Mouse (Mus musculus) fibroblast of lung, adult 2 months (primary cell): ENCODE results near the gene Sp2.

Source experiments
- DNase-seq: peaks from one replicate; pipeline ENCODE4 v3.0.0-alpha.2; 2011; ENCODE audit warnings: low read depth

Gene Sp2

GRCm38 (mm10) chr11:96969746-96970145 is 13.0 kb downstream of the Sp2 start:
- peak; percentile 96 for DNase-seq

- DNase-seq: no peak
These were observed 13.5 kb downstream of the Sp2 start for GRCm38 (mm10) chr11:96969280-96969722.

GRCm38 (mm10) chr11:96968476-96968875 is 14.3 kb downstream of the Sp2 start:
- DNase-seq: no peak

GRCm38 (mm10) chr11:96967544-96968269 is 15.1 kb downstream of the Sp2 start:
- DNase-seq: no peak

- no peak for DNase-seq
These were observed 15.7 kb downstream of the Sp2 start for GRCm38 (mm10) chr11:96966914-96967543.

GRCm38 (mm10) chr11:96966172-96966571 is 16.6 kb downstream of the Sp2 start:
- no peak for DNase-seq

- DNase-seq: no peak
These were observed 19.2 kb downstream of the Sp2 start for GRCm38 (mm10) chr11:96963580-96963979.

- no peak for DNase-seq
These were observed 25.5 kb downstream of the Sp2 start for GRCm38 (mm10) chr11:96957061-96957805.

GRCm38 (mm10) chr11:96956009-96956724 is 26.6 kb downstream of the Sp2 start:
- DNase-seq: no peak

GRCm38 (mm10) chr11:96955094-96955493 is 27.7 kb downstream of the Sp2 start:
- DNase-seq: no peak

GRCm38 (mm10) chr11:96952896-96953295 is 29.9 kb downstream of the Sp2 start:
- no peak for DNase-seq

GRCm38 (mm10) chr11:96952426-96952825 is 30.3 kb downstream of the Sp2 start:
- no peak for DNase-seq

- no peak for DNase-seq
These were observed 32.0 kb downstream of the Sp2 start for GRCm38 (mm10) chr11:96950767-96951166.

- DNase-seq: no peak
These were observed 34.9 kb downstream of the Sp2 start for GRCm38 (mm10) chr11:96947849-96948248.

- peak; percentile 41 for DNase-seq
These were observed 36.3 kb downstream of the Sp2 start for GRCm38 (mm10) chr11:96946498-96946897.

- DNase-seq: no peak
These were observed 37.7 kb downstream of the Sp2 start for GRCm38 (mm10) chr11:96944844-96945580.

GRCm38 (mm10) chr11:96943746-96944304 is 38.9 kb downstream of the Sp2 start, which contains the start of gene Pnpo:
TSS of gene Pnpo (minus strand) at chr11:96943986.
- DNase-seq: peak; percentile 90

- no peak for DNase-seq
These were observed 40.7 kb downstream of the Sp2 start for GRCm38 (mm10) chr11:96941989-96942590.

- DNase-seq: no peak
These were observed 41.9 kb downstream of the Sp2 start for GRCm38 (mm10) chr11:96940578-96941465.

- DNase-seq: no peak
These were observed 44.3 kb downstream of the Sp2 start for GRCm38 (mm10) chr11:96938426-96938800.
